Mouse (Mus musculus): ENCODE results near the gene Serpinf2.

Gene Serpinf2

DNA sequence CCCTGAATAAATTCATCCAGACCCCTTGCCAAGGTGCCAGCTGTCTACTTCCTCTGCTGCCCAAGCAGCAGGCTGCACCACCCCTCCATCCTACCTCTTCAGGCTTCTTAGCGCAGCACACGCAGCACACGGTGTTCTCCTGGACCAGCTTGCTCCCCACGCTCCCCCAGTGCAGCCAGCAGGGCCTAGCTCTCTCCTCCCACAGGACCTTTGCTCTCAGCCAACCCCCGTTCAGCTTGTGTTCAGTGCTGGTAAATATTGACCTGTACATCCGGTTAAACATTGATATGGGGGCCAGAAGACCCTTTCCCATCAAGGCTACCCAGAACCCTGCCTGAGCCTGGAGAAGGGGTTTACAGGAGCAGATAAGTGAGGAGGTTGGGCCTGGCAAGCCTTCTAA is at the start of gene Serpinf2:
Gene Serpinf2 (minus strand): TSS at position 229 of the 400 bp plus-strand sequence.
- no peak for DNase-seq (ENCODE audit: low spot score)

DNA sequence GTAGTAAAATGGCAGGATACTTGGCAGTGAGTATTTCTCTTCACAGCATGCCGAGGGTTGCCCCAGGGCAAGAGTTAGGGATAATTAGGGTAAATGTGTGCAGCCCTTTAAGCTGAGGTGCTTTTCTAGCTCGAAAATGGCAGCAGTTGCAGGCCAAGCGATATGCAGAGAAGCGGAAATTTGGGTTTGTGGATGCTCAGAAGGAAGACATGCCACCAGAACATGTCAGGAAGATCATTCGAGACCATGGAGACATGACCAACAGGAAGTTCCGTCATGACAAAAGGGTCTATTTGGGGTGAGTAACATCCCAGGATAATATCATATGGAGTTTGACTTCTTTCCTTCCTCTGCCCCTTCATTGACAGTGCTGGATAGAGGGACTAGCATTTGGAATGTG is 48.1 kb upstream of the Serpinf2 start:
- no peak for DNase-seq (ENCODE audit: low spot score)

DNA sequence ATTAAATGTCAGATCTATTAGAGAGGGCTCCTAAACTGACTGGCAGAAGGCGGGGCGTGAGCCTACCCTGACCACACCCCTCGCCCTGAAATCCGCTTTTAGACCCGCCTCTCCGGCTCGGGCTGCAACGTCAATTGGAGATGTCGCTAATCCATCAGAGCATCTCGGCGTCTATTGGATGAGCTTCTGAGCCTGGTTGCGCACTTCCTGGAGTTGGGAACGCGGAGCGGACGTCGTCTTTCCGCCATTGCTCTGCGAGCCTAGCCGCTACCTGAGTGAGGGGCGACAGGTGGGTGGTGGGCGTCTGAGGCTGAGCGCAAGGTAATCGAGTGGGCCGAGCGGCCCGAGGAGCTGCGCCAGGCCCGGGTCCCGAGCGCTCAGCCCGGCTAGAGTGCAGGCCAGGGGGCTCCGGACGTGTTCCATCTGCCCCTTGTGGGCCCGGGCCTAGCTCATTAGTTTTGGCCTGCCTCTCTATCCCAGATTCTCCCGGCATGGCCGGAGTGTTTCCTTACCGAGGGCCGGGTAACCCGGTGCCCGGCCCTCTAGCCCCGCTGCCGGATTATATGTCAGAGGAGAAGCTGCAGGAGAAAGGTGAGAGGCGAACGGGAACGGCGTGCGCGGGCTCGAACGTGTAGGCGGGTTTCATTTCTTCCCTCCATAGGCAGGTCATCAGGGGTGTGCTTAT is 47.4 kb upstream of the Serpinf2 start, which contains the start of gene Prpf8:
Gene Prpf8 (plus strand): TSS at position 216 of the 685 bp plus-strand sequence.
- DNase-seq (ENCODE audit: low spot score), result peak; percentile 95

DNA sequence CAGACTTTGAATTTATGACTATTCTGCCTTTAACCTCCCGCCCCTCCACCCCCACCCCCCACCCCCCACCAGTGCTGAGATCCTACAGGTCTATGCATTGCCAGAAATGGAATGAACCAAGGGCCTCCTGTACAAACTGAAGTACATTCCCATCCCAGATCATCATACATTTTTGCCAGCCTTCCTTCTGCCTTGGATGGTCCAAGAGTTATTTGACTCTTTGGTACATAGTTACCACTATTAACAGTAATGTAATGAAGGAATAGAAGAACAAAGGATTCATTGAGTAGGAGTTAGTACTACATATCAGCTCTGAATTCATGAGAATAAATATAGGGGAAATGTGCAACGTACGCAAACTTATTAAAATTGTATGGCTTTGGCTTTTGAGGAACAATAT is 46.8 kb upstream of the Serpinf2 start:
- no peak for DNase-seq (ENCODE audit: low spot score)

DNA sequence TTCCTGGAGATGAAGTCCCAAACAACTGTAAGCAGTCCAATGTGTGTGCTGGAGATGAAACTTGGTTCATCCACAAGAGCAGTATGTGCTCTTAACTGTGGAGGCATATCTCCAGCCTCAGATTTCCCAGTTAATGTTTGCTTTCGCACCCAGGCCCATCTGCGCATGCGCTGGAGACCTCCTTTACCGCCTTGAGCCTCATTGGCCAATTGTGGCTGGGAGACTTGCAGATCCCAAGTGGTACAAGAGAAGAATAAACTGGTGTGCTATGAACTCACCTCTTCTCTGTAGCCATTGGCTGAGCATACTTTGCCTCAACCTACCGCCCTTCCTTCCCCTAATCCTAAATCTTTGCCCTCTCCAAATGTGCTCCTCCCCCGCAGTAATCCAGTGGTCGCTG is 34.0 kb upstream of the Serpinf2 start:
- no peak for DNase-seq (ENCODE audit: low spot score)

DNA sequence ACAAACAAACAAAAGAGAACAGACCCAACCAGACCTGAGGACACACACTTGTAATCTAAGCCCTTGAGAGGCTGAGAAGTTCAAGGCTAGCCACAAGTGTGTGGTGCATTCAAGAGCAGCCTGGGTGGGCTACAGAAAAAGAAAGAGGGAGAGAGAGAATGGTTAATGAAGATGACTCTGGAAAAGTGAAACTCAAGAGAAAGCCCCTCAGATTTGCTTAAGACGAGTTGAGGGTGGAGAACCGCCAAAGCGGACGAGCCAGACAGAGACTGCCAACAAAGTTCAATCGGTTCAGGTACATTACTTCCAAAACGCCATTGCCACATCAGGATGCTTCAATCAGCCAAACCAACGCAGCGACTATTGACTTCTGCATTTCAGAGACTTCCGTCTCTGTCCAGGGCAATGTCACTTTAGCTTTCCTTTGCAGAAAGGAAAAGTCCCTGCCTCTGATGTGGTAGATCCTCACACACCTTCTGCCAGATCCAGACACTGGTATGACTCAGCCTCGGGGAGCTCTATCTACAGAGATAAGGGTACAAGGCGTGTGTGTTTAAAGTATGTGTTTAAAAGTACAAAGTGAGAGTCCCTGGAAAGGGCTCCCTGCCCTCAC is 33.2 kb upstream of the Serpinf2 start:
- no peak for DNase-seq (ENCODE audit: low spot score)

DNA sequence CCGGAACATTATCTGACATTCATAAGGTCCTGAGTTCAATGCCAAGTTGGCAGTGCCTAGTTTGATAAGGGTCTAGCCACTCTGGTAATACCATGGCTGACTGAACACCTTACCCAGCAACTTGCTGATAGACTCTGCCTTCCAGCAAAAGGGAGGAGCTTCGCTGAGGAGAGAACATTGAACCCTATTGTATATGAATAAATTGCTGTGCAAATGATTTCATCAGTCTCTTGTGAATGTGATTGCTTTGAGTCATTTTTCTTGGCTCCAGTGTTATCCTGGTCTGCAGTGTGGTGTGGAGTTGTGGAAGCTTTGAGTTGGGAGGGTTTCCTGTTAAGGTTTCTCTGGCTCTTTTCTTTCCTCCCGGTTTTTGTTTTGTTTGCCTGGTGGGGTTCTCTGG is 31.3 kb upstream of the Serpinf2 start:
- no peak for DNase-seq (ENCODE audit: low spot score)

DNA sequence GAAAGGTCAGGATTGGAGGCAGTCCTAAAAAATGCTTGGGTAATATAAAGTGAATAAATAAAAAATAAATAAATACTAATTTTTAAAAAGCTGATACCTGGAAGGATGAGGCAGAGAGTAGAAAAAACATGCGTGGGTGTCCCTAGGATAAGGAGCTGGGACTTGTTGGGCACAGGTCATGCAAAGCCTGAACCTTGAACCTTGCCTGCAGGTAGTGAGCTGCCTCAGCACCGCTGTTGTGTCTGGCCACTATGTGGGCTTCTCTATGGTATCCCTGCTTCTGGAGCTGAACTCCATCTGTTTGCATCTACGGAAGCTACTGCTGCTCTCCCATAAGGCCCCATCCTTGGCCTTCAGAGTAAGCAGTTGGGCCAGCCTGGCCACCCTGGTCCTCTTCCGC is 29.9 kb upstream of the Serpinf2 start:
- DNase-seq (ENCODE audit: low spot score), result no peak

DNA sequence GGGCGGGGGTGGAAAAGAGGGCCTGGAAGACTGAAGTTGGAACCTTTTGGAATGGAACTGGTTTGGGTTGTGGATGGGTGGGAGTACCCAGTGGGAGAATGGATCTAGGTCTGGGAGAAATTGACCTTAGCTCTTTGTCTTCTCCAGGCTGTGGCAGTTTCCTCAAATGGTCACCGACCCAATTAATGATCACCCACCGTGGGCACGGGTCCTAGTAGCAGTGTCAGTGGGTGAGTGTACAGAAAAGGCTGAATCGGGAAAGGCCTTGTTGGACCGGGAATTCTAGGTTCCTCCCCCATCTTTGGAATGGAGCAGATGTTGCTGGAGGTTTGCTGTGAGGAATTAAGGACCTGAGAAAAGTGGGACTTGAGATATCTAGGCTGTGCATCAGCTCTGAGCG is 29.0 kb upstream of the Serpinf2 start:
- DNase-seq (ENCODE audit: low spot score), result no peak

DNA sequence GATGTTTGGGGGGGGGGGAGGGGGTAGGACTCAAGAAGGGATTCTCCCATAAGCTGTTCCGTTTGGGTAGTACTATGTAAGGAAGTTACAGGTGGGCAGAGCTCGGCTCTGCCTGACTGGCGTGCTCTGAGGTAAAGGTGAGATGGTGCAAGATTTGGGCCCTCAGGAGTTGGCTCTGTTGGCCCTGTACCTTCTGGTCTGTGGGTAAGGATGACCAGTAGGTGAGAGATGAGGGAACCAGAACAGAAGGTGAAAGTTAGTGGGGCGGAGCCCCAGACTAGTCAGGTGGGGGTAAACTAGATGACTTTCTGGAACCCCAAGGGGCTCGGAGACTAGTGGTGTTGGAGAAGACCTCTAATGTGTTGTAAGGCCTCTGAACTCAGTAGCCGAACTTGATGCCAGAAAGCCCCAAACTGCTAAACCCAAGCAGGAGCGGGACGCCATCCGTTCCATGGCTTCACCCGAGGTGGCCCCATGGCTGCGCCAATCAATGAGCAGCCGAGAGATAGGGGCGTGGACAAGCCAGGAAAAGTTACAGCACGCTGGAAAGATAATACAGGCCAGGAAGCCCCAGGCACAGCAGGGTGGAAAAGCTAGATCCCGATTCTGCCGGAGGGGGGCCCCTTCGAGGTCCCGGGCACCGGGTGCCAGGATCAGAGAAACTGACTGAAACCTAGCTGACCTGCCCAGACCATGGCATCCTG is 28.3 kb upstream of the Serpinf2 start:
- no peak for DNase-seq (ENCODE audit: low spot score)

DNA sequence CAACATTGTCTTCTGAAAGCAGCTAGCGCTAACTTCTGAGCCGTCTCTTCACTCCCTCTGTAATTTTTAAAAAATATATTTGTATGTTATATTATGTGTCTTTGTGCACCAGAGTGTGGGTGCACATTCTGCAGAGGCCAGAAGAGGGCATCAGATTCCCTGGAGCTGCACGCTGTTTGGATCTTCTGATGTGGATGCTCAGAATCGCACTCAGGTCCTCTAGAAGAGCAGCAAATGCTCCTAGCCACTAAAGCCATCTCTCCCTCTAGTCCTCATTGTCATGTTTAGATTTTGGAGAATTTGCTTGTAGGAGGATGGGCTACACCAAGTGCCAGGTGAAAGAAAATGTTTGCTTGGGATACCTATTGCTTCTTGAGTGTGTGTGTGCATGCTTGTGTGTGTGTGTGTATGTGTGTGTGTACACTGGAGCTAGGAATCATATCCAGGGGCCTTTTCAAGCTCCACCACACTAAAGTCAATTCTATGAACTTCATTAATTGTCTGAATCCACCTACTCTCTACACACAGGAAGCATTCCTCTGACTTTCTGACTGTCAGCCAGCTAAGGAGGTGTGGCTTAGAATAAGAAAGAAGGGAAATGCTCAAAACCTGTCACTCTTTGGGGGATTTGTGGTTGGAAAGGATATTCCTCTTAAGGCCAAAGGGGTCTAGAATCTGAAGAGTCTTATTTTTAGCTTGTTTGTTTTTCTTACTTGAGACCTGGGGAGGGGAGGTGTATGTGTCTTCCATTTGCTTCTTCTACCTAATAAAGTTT is 27.5 kb upstream of the Serpinf2 start:
- DNase-seq (ENCODE audit: low spot score), result no peak

DNA sequence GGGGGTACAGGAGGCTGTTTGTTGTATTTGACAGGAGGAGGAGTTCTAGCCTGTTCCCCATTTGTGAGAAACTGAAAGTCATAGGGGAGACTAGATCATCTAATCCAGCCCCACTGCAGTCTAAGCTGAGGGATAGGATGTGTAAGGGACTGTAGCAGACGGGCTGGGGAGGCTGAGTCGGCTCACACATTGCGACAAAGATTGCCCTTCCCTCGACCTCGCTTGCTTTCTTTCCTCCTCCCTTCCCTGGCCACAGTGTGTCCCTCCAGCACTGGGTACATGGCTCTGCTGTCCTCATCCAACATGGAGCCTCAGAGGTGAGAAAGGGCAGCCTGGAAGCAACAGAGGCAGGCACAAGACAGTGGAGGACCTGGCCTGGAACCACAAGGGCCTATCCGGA is 25.7 kb upstream of the Serpinf2 start:
- no peak for DNase-seq (ENCODE audit: low spot score)

DNA sequence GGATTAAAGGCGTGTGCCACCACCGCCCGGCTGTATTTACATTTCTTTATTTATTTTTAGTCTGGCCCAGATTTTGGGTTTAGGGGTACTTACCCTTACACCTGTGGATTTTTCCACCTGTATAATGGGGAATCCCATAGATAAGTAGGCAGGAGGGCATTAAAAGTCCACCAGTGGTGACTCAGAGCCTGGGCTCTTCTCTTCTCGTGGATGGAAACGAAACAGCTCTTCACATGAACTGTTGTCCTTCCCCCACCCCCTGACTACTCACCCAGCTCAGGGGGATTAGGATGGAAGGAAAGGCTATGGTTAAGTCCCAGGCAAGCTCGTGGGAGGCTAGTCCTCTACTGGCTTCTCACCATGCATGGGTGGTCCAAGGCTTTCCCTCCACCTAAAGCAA is 25.0 kb upstream of the Serpinf2 start:
- no peak for DNase-seq (ENCODE audit: low spot score)

DNA sequence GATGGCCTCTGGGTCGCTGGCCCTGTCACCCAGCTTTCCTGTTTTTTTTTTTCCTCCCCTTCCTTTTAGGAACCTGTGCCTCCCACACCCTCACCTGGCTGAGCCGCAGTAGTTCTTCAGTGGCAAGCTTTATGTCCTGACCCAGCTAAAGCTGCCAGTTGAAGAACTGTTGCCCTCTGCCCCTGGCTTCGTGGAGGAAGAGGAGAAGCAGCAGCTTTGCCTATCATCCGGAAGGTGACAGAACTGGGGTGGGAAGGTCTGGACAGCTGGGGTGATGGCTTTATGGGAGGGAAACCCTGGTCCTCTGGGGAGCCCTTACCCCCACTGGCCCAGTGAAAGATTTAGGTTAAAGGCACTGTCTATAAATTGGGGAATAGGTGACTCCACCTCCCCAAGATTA is 24.2 kb upstream of the Serpinf2 start:
- DNase-seq (ENCODE audit: low spot score), result no peak

DNA sequence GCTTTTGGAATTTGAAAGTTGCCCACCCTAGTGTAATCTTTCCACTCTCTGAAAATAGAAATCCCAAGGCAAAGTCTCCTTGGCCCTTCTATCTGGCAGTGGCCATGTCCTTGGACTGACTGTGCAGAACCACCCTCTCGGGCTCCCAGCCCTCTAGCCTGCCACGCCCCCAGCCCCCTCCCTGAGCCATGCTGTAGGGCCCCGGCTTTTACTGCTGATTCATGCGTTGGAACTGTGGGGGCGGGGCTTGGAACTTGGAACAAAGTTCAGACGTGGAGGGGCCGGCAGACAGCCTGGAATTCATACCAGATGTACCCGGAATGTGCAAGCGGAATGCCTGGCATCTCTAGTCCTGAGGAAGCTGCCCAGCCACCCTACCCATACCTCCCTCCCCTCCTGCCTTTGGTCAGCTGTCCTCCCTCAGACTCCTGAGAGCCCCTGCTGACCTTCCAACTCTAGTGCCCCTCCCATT is 23.5 kb upstream of the Serpinf2 start:
- peak; percentile 67 for DNase-seq (ENCODE audit: low spot score)

DNA sequence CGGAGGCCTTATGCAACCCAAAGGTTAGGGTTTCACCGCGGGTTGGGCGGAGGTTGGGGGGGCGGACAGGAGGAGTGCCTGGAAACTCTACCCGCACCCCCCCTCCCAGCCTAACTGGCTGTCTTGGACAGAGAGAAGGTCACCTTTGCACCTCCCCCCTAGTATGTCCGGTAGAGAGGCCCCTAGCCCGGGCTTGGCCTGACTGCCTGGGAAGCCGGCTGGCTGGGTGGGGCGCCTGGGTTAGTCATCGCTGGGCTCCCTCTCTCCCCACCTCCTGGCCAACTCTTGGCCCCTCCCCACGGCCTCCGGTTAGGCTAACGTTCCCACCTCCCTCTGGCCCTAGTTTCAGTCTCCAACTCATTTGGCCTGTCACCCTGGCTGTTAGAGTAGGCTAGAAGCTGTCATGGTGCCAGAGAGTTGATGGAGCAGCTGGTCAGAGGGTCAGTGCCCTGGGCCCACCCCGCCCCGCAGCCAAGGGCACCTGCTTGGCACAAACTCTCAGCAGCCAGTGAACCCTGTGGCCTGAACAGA is 22.9 kb upstream of the Serpinf2 start:
- peak; percentile 59 for DNase-seq (ENCODE audit: low spot score)

DNA sequence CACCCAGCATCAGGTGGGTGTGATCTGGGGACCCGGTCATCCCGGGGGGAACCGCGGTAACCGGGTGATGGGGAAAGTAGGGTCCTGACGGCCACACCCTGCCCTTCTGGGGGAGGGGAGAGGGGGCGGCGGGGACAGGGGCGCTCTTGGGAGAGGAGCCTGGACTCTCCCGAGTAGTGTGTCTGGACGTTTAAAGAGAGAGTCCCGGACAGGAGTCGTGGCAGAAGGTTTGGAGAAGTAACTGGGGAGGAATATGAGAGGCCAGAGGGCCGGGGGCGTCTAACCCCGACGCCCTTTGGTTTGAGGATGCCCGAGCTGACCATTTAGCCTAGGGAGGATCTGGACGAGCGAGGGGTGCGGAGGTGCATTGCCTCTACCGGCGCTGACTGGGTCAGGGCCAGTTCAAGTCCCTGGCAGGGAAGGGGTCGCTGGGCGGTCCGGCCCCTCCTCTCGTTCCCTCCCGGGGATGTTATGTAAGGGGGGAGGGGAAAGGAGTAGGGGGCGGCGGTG is 22.4 kb upstream of the Serpinf2 start:
- peak; percentile 23 for DNase-seq (ENCODE audit: low spot score)

DNA sequence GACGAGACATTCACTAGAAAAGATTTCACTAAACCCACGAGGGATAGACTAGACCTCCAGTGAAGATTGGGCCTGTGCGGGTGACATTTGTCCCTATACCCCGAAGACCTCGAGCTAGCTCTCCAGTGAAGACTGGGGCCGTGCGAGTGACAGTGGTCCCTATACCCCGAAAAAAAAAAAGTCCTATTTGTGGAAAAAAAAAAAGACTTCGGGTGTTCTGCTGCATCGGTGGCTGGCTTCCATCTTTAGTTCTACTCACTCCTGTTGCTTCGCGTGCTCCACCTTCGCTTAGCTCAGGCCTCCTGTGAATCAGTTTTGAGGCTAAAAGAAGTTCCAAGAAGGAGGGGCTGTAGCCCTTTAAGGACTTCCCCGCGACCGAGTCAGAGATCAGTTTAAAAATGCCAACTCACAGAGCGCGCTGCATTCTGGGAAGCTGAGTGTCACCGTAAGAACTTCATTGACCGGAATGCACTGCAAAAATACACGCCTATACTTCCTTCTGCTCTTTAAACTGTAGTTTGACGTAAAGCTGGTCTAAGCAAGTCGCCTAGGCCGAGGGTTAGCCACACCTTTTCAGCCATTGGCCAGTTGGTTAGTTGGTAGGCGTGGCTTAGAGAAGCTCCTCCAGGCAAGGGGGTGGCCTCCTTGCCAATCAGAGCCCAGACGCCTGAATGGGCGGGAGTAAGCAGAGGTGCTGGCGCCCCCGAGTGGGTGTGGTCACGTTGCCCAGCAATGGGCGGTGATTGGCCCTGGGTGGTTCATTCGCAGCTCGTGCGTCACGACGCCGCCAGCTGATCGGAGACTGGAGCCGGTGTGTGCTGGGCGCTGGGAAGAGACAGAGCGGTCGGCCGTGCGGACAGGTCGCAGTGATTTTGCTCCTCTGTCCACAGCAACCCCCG is 21.7 kb upstream of the Serpinf2 start, which contains the start of gene Tlcd2:
Gene Tlcd2 (plus strand): TSS at position 872 of the 899 bp plus-strand sequence.
- peak; percentile 98 for DNase-seq (ENCODE audit: low spot score)

DNA sequence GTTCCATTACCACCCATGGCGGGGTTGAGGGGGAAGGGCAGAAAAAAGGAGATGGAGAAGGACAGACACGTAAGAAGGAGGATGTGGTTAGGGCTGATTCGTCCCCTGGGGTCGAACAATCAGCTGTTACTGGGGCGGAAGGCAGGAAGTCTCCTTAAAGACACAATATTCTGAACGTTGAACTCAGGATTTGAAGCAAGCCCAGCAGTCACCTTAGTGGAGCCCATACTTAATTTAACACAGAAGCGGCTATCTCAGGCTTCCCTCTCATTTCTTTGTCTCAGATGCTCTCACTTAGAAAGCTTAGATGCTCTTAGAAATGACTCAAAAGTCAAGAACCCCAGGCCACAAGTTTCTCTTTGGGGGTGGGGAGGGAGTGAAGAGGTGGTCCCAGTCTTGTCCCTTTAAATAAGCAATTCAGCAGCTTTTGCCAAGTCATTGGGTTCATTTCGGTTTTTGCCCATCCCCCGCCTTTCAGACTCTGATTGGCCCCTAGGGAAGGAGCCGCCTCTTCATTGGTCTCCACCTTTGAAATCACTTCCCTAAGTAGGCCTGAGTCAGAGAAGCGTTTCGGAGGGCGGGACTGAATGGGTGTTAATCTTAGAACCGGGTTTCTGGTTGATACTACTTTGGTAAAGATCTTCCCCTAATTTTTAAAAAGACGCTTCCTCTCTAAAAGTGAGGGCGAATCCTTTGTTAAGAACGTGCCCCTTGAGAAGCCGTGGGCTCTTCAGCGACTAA is 20.9 kb upstream of the Serpinf2 start:
- DNase-seq (ENCODE audit: low spot score), result peak; percentile 83

DNA sequence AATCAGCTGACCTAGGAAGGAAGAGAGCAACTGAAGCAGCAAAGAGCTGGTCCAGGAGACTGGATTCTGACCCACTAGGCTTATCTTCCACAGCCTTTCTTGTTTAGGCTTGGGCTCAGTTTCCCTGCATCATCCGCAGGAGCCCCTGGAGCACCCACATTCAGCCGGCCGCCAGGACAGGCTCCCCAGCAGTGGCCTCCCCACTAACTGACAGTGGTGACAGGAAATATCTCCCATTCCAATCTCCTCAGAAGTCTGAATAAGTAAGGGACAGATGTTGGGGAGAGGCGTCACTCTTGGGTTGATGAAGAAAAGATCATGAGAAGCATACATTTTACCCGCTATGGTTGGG is 20.3 kb upstream of the Serpinf2 start:
- no peak for DNase-seq (ENCODE audit: low spot score)

Data from spleen, adult 12 weeks (tissue).